Mouse (Mus musculus) activated CD4-positive, CD25-positive, alpha-beta regulatory T cell, adult 4 months (primary cell): ENCODE measurements around the gene Tnfrsf23. TPM values are rescaled to one million over a fixed set of nuclear protein-coding genes. Genes with fewer than 3 reads are reported as not detected.
"Not testable (repeated sequence)": the region's sequence is repeated elsewhere in the genome, so short reads cannot be mapped to it uniquely, and the experiment has no call there.

Source experiments
- ATAC-seq: one replicate; pipeline ENCODE4 v1.8.0; 2017
- polyA plus RNA-seq, 2 experiments: library from polyadenylated mRNA; unstranded; fragments of 100-300 nt; shearing (Covaris generic); gene quantifications; one replicate each; pipeline ENCODE4 v1.2.1; 2017

The Tnfrsf23 gene
- 1 to 10 TPM; 2.1 to 3.3 TPM for polyA plus RNA-seq

- peak; percentile 100 for ATAC-seq
Measured at GRCm38 (mm10) chr7:143685359-143686067, at the start of gene Tnfrsf23. Tnfrsf23 (minus strand) TSS chr7:143685872.

GRCm38 (mm10) chr7:143733746-143734145, 48.1 kb upstream of the Tnfrsf23 start:
- no peak for ATAC-seq

- ATAC-seq = no peak
Measured at GRCm38 (mm10) chr7:143729886-143730285, 44.2 kb upstream of the Tnfrsf23 start.

- no peak for ATAC-seq
Measured at GRCm38 (mm10) chr7:143726396-143726795, 40.7 kb upstream of the Tnfrsf23 start.

GRCm38 (mm10) chr7:143723841-143724240, 38.2 kb upstream of the Tnfrsf23 start:
- peak; percentile 23 for ATAC-seq

GRCm38 (mm10) chr7:143722646-143723045, 37.0 kb upstream of the Tnfrsf23 start:
- ATAC-seq = no peak

- ATAC-seq = no peak
Measured at GRCm38 (mm10) chr7:143717811-143718210, 32.1 kb upstream of the Tnfrsf23 start.

GRCm38 (mm10) chr7:143713421-143713820, 27.7 kb upstream of the Tnfrsf23 start:
- ATAC-seq = peak; percentile 35

- peak; percentile 96 for ATAC-seq
Measured at GRCm38 (mm10) chr7:143712771-143713348, 27.2 kb upstream of the Tnfrsf23 start.

- no peak for ATAC-seq
Measured at GRCm38 (mm10) chr7:143712023-143712422, 26.4 kb upstream of the Tnfrsf23 start.

GRCm38 (mm10) chr7:143711381-143711780, 25.7 kb upstream of the Tnfrsf23 start:
- ATAC-seq = no peak

- ATAC-seq = no peak
Measured at GRCm38 (mm10) chr7:143709395-143709794, 23.7 kb upstream of the Tnfrsf23 start.

GRCm38 (mm10) chr7:143706697-143707438, 21.2 kb upstream of the Tnfrsf23 start:
- peak; percentile 96 for ATAC-seq

GRCm38 (mm10) chr7:143696140-143696539, 10.5 kb upstream of the Tnfrsf23 start:
- ATAC-seq = peak; percentile 32

GRCm38 (mm10) chr7:143694550-143694949, 8.9 kb upstream of the Tnfrsf23 start:
- ATAC-seq = no peak

- no peak for ATAC-seq
Measured at GRCm38 (mm10) chr7:143692746-143693510, 7.3 kb upstream of the Tnfrsf23 start.

GRCm38 (mm10) chr7:143691909-143692308, 6.2 kb upstream of the Tnfrsf23 start:
- no peak for ATAC-seq

- no peak for ATAC-seq
Measured at GRCm38 (mm10) chr7:143691181-143691580, 5.5 kb upstream of the Tnfrsf23 start.

- no peak for ATAC-seq
Measured at GRCm38 (mm10) chr7:143689946-143690345, 4.3 kb upstream of the Tnfrsf23 start.

- ATAC-seq = no peak
Measured at GRCm38 (mm10) chr7:143689481-143689880, 3.8 kb upstream of the Tnfrsf23 start.

GRCm38 (mm10) chr7:143686676-143687075, 1.0 kb upstream of the Tnfrsf23 start:
- not testable (repeated sequence) for ATAC-seq

- ATAC-seq = not testable (repeated sequence)
Measured at GRCm38 (mm10) chr7:143686191-143686590, 519 bp upstream of the Tnfrsf23 start.

GRCm38 (mm10) chr7:143684569-143684968, 1.1 kb downstream of the Tnfrsf23 start:
- ATAC-seq = not testable (repeated sequence)
